Mouse (Mus musculus): ENCODE measurements around the gene Sdk1.

The Sdk1 gene

GRCm38 (mm10) chr5:142061781-142062180 is 820.5 kb downstream of the Sdk1 start:
- no peak for TF ChIP-seq GATA4 (IDR thresholded peaks at IDR 0.05; ENCODE audit: insufficient replicate concordance, low read length)

GRCm38 (mm10) chr5:142071322-142071721 is 830.0 kb downstream of the Sdk1 start:
- no peak for TF ChIP-seq GATA4 (IDR thresholded peaks at IDR 0.05; ENCODE audit: insufficient replicate concordance, low read length)

GRCm38 (mm10) chr5:142073901-142074300 is 832.6 kb downstream of the Sdk1 start:
- no peak for TF ChIP-seq GATA4 (IDR thresholded peaks at IDR 0.05; ENCODE audit: insufficient replicate concordance, low read length)

- TF ChIP-seq GATA4 (IDR thresholded peaks at IDR 0.05; ENCODE audit: insufficient replicate concordance, low read length) = no peak
Observed at GRCm38 (mm10) chr5:142074561-142075500, 833.5 kb downstream of the Sdk1 start.

- TF ChIP-seq GATA4 (IDR thresholded peaks at IDR 0.05; ENCODE audit: insufficient replicate concordance, low read length) = no peak
Observed at GRCm38 (mm10) chr5:142080661-142081060, 839.4 kb downstream of the Sdk1 start.

GRCm38 (mm10) chr5:142081076-142081475 is 839.8 kb downstream of the Sdk1 start:
- TF ChIP-seq GATA4 (IDR thresholded peaks at IDR 0.05; ENCODE audit: insufficient replicate concordance, low read length) = no peak

GRCm38 (mm10) chr5:142096377-142096841 is 855.1 kb downstream of the Sdk1 start:
- TF ChIP-seq GATA4 (IDR thresholded peaks at IDR 0.05; ENCODE audit: insufficient replicate concordance, low read length) = no peak

GRCm38 (mm10) chr5:142100176-142100575 is 858.9 kb downstream of the Sdk1 start:
- TF ChIP-seq GATA4 (IDR thresholded peaks at IDR 0.05; ENCODE audit: insufficient replicate concordance, low read length) = no peak

- no peak for TF ChIP-seq GATA4 (IDR thresholded peaks at IDR 0.05; ENCODE audit: insufficient replicate concordance, low read length)
Observed at GRCm38 (mm10) chr5:142107434-142107833, 866.1 kb downstream of the Sdk1 start.

GRCm38 (mm10) chr5:142111989-142112388 is 870.7 kb downstream of the Sdk1 start:
- TF ChIP-seq GATA4 (IDR thresholded peaks at IDR 0.05; ENCODE audit: insufficient replicate concordance, low read length) = no peak

- no peak for TF ChIP-seq GATA4 (IDR thresholded peaks at IDR 0.05; ENCODE audit: insufficient replicate concordance, low read length)
Observed at GRCm38 (mm10) chr5:142113210-142114175, 872.2 kb downstream of the Sdk1 start.

GRCm38 (mm10) chr5:142127779-142128178 is 886.5 kb downstream of the Sdk1 start:
- no peak for TF ChIP-seq GATA4 (IDR thresholded peaks at IDR 0.05; ENCODE audit: insufficient replicate concordance, low read length)

- no peak for TF ChIP-seq GATA4 (IDR thresholded peaks at IDR 0.05; ENCODE audit: insufficient replicate concordance, low read length)
Observed at GRCm38 (mm10) chr5:142128181-142128611, 886.9 kb downstream of the Sdk1 start.

- no peak for TF ChIP-seq GATA4 (IDR thresholded peaks at IDR 0.05; ENCODE audit: insufficient replicate concordance, low read length)
Observed at GRCm38 (mm10) chr5:142130004-142130403, 888.7 kb downstream of the Sdk1 start.

- no peak for TF ChIP-seq GATA4 (IDR thresholded peaks at IDR 0.05; ENCODE audit: insufficient replicate concordance, low read length)
Observed at GRCm38 (mm10) chr5:142139978-142140377, 898.7 kb downstream of the Sdk1 start.

Measured in liver, adult (tissue).